Mouse (Mus musculus) left cerebral cortex, adult 8-10 months (tissue): ENCODE data around the gene Gm20481. TPM values are rescaled to one million over a fixed set of nuclear protein-coding genes. Genes with fewer than 3 reads are reported as not detected.
"Not testable (repeated sequence)": the region's sequence is repeated elsewhere in the genome, so short reads cannot be mapped to it uniquely, and the experiment has no call there.

Experiments
- DNase-seq, 2 experiments: peaks; one replicate each; pipeline ENCODE4 v3.0.0; 2022; ENCODE audit warnings: low spot score in 2 of 2
- total RNA-seq, 4 experiments: library from RNA; stranded (reverse); gene quantifications; 2 replicates each; pipeline ENCODE4 v1.2.4; 2022

The Gm20481 gene
- not detected for total RNA-seq

GRCm38 (mm10) chr17:34969822-34970221 lies at the start of gene Gm20481:
Gm20481 (plus strand) TSS chr17:34969912.
- not testable (repeated sequence) for DNase-seq

GRCm38 (mm10) chr17:34922939-34923338 lies 46.8 kb upstream of the Gm20481 start:
- no peak for DNase-seq

- no peak for DNase-seq
Observed at GRCm38 (mm10) chr17:34924258-34924657, 45.5 kb upstream of the Gm20481 start.

- DNase-seq, result peak in 1 of 2 experiments; percentile 43
Observed at GRCm38 (mm10) chr17:34927306-34928019, 42.2 kb upstream of the Gm20481 start.

- no peak for DNase-seq
Observed at GRCm38 (mm10) chr17:34928841-34929240, 40.9 kb upstream of the Gm20481 start.

- DNase-seq, result peak; percentile 91 to 98
Observed at GRCm38 (mm10) chr17:34931061-34931734, 38.5 kb upstream of the Gm20481 start, which contains the start of gene Neu1. Neu1 (plus strand) TSS chr17:34931253.

GRCm38 (mm10) chr17:34931735-34932098 lies 38.0 kb upstream of the Gm20481 start:
- peak; percentile 44 to 46 for DNase-seq

- DNase-seq, result no peak
Observed at GRCm38 (mm10) chr17:34932287-34932686, 37.4 kb upstream of the Gm20481 start.

- peak in 1 of 2 experiments; percentile 38 for DNase-seq
Observed at GRCm38 (mm10) chr17:34934031-34934430, 35.7 kb upstream of the Gm20481 start.

GRCm38 (mm10) chr17:34934830-34935229 lies 34.9 kb upstream of the Gm20481 start:
- no peak for DNase-seq

- DNase-seq, result no peak
Observed at GRCm38 (mm10) chr17:34937960-34938505, 31.7 kb upstream of the Gm20481 start.

- no peak for DNase-seq
Observed at GRCm38 (mm10) chr17:34941344-34942041, 28.2 kb upstream of the Gm20481 start.

GRCm38 (mm10) chr17:34943128-34943815 lies 26.4 kb upstream of the Gm20481 start:
- DNase-seq, result no peak

GRCm38 (mm10) chr17:34944362-34944761 lies 25.4 kb upstream of the Gm20481 start:
- DNase-seq, result no peak

GRCm38 (mm10) chr17:34946486-34947140 lies 23.1 kb upstream of the Gm20481 start:
- DNase-seq, result no peak

- no peak for DNase-seq
Observed at GRCm38 (mm10) chr17:34947606-34948005, 22.1 kb upstream of the Gm20481 start.

- not testable (repeated sequence) for DNase-seq
Observed at GRCm38 (mm10) chr17:34948721-34949552, 20.8 kb upstream of the Gm20481 start.

GRCm38 (mm10) chr17:34949553-34949969 lies 20.2 kb upstream of the Gm20481 start:
- DNase-seq, result no peak

- DNase-seq, result no peak
Observed at GRCm38 (mm10) chr17:34950514-34951455, 18.9 kb upstream of the Gm20481 start.
